Mouse (Mus musculus) cortical plate, adult 2 months (tissue): Measurements from ENCODE around the gene Nucb2.

Experiments
- CTCF ChIP-seq: fragments of 200-500 bp; IDR thresholded peaks from 2 replicates; pipeline ENCODE4 v1.5.1; 2011; ENCODE audit warnings: mild to moderate bottlenecking, control low read depth, low read length; ENCODE audit not compliant: insufficient read depth; ENCODE audit errors: extremely low read depth
- POLR2A ChIP-seq: fragments of 200-500 bp; IDR thresholded peaks from 2 replicates; pipeline ENCODE4 v1.6.1; 2011; ENCODE audit warnings: mild to moderate bottlenecking, low read length, control low read depth; ENCODE audit not compliant: insufficient read depth; ENCODE audit errors: extremely low read depth

- TF ChIP-seq CTCF (no peak), POLR2A (no peak)
Observed at GRCm38 (mm10) chr7:116476264-116476663, 27.9 kb upstream of the Nucb2 start.
